Mouse (Mus musculus) liver, embryonic 16.5 days (tissue): ENCODE measurements around the gene Rangap1. TPM values are rescaled to one million over a fixed set of nuclear protein-coding genes. Genes with fewer than 3 reads are reported as not detected.

ENCODE experiments used
- ATAC-seq: fragments of 200-750 bp; cut with Nextera tagmentation; 2 replicates; pipeline ENCODE4 v1.8.0; 2017; ENCODE audit warnings: low read depth, mild to moderate bottlenecking, moderate number of reproducible peaks, moderate library complexity
- H3K27ac ChIP-seq: fragments of 300-500 bp; sonication (generic); 2 replicates; pipeline ENCODE4 v1.5.1; 2014; ENCODE audit warnings: mild to moderate bottlenecking, low read length
- H3K27me3 ChIP-seq: fragments of 300-500 bp; sonication (generic); 2 replicates; pipeline ENCODE4 v1.6.1; 2014; ENCODE audit warnings: low read depth, low read length, mixed read lengths; ENCODE audit not compliant: control insufficient read depth, insufficient read depth
- H3K36me3 ChIP-seq: fragments of 300-500 bp; sonication (generic); 2 replicates; pipeline ENCODE4 v1.6.1; 2014; ENCODE audit warnings: mild to moderate bottlenecking; ENCODE audit not compliant: control insufficient read depth, insufficient read depth
- H3K4me1 ChIP-seq: fragments of 300-500 bp; sonication (generic); 2 replicates; pipeline ENCODE4 v1.6.1; 2014; ENCODE audit warnings: low read depth, low read length, mixed read lengths; ENCODE audit not compliant: control insufficient read depth
- H3K4me2 ChIP-seq: fragments of 300-500 bp; sonication (generic); 2 replicates; pipeline ENCODE4 v1.6.1; 2014; ENCODE audit warnings: low read depth, low read length, mixed read lengths
- H3K4me3 ChIP-seq: fragments of 300-500 bp; sonication (generic); 2 replicates; pipeline ENCODE4 v1.5.1; 2014; ENCODE audit warnings: low read depth, mild to moderate bottlenecking, low read length
- H3K9ac ChIP-seq: fragments of 300-500 bp; sonication (generic); 2 replicates; pipeline ENCODE4 v1.6.1; 2014; ENCODE audit warnings: low read depth, low read length
- H3K9me3 ChIP-seq: fragments of 300-500 bp; sonication (generic); replicated peaks from 2 replicates; pipeline ENCODE4 v1.6.1; 2016; ENCODE audit warnings: low read length; ENCODE audit not compliant: control insufficient read depth
- WGBS: fragments of 180-500 bp; shearing (Covaris S2); extraction: QIAGEN DNeasy Blood & Tissue Kit; methylation state at CpG from one replicate; pipeline ENCODE4 v1.1.7; 2014; ENCODE audit not compliant: insufficient replicate concordance; 5-methylcytosine and 5-hydroxymethylcytosine counted together
- polyA plus RNA-seq: library from polyadenylated mRNA; unstranded; fragments of >200 nt; fragmentation: Nextera tagmentation; extraction: Ambion mirVana; gene quantifications from 2 replicates; pipeline ENCODE4 v1.2.1, GENCODE M21; 2015

Gene Rangap1
- polyA plus RNA-seq, 1 experiment from 2014 or later: 63.6 TPM

GRCm38 (mm10) chr15:81772431-81773120 lies 27.2 kb upstream of the Rangap1 start:
- Histone ChIP-seq H3K4me3 (no peak overlapping the region), H3K4me2 (no peak overlapping the region), H3K27me3 (no peaks in the 10 kb centered on the region), H3K4me1 (peaks cover 5% of the 10 kb centered on the region; the same call in 1 of the 2 replicates), H3K9me3 (no peaks in the 10 kb centered on the region), H3K9ac (no peak overlapping the region), H3K27ac (no peak overlapping the region), H3K36me3 (no peaks in the 10 kb centered on the region)
- WGBS: 83% methylated on average over 20 of the region's 20 CpGs
- ATAC-seq: no peak

DNA sequence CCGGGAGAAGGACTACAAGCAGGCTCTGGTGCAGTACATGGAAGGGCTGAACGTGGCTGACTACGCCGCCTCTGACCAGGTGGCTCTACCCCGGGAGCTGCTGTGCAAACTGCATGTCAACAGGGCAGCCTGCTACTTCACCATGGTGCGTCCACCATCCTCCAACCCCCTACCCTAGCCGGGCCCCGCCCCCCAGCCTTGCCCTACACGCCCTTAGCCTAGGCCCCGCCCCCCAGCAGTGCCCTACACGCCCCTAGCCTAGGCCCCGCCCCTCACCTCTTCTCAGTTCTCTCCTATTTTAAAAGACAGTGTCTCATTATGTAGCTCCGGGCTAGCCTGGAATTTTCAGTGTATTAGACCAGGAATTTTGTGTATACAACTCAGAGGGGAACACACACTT lies 23.7 kb upstream of the Rangap1 start:
- Histone ChIP-seq H3K4me2 (no peak overlapping the region), H3K27me3 (no peaks in the 10 kb centered on the region), H3K36me3 (no peaks in the 10 kb centered on the region), H3K9ac (no peak overlapping the region), H3K4me1 (peaks cover 19% of the 10 kb centered on the region), H3K4me3 (no peak overlapping the region), H3K9me3 (no peaks in the 10 kb centered on the region), H3K27ac (no peak overlapping the region)
- 57% methylated on average over 12 of the region's 13 CpGs for WGBS
- 0 out of 2 replicates have a peak, but pooled peaks have one; percentile 35 for ATAC-seq

DNA sequence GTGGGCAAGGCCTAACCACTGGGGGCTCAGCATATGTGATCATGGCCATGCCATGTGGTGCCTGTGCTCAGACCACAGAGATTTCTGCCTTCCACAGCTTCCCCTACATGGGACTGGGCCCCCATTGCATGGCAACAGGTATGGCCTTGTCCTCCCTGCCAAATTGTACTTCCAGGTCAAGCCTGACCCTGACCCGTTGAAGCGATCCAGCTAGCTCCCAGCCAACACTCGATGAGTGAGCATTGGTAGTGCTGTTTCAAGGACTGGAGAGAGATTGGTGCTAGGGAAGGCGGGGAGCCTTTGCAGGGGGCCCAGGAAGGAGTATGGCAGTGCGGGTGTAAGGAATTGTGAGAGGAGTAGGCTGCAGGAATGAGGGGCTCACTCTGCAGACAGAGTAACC lies 21.1 kb upstream of the Rangap1 start:
- no peaks in the 10 kb centered on the region for H3K36me3 ChIP-seq
- no peak overlapping the region for H3K4me3 ChIP-seq
- H3K27me3 ChIP-seq: no peaks in the 10 kb centered on the region
- H3K4me2 ChIP-seq: no peak overlapping the region
- 82% methylated on average over 5 of the region's 5 CpGs for WGBS
- H3K9ac ChIP-seq: no peak overlapping the region
- no peak for ATAC-seq
- H3K9me3 ChIP-seq: no peaks in the 10 kb centered on the region
- peaks cover 19% of the 10 kb centered on the region for H3K4me1 ChIP-seq
- H3K27ac ChIP-seq: no peak overlapping the region

GRCm38 (mm10) chr15:81765651-81766050 lies 20.3 kb upstream of the Rangap1 start:
- ATAC-seq: no peak
- no peak overlapping the region for H3K9ac ChIP-seq
- peaks cover 20% of the 10 kb centered on the region for H3K4me1 ChIP-seq
- WGBS: 40% methylated on average over 9 of the region's 9 CpGs
- no peaks in the 10 kb centered on the region for H3K9me3 ChIP-seq
- H3K36me3 ChIP-seq: no peaks in the 10 kb centered on the region
- no peaks in the 10 kb centered on the region for H3K27me3 ChIP-seq
- no peak overlapping the region for H3K27ac ChIP-seq
- no peak overlapping the region for H3K4me2 ChIP-seq
- H3K4me3 ChIP-seq: no peak overlapping the region

- WGBS: 37% methylated on average over 6 of the region's 6 CpGs
- Histone ChIP-seq H3K4me3 (no peak overlapping the region), H3K36me3 (no peaks in the 10 kb centered on the region), H3K27me3 (no peaks in the 10 kb centered on the region), H3K27ac (no peak overlapping the region), H3K4me1 (peaks cover 31% of the 10 kb centered on the region), H3K9me3 (no peaks in the 10 kb centered on the region), H3K4me2 (no peak overlapping the region; the same call in 1 of the 2 replicates), H3K9ac (no peak overlapping the region)
- ATAC-seq: peak; percentile 59; the same call in 1 of the 2 replicates
These were observed 19.2 kb upstream of the Rangap1 start for GRCm38 (mm10) chr15:81764573-81764972.

DNA sequence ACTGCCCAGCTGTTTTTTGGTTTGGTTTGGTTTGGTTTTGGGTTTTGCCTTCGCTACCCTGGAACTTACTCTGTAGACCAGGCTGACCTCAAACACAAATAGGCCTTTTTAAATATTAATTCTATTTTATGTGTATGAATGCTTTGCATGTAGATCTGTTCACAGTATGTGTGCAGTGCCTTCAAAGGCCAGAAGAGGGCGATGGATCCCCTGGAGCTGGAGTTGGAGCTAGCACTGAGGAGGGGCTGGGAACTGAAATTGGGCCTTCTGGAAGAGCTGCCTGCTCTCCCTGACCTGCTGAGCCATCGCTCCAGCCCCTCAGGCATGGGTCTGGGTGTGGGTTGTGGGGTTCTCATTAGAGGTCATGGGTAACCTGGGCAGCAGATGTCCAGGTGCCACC lies 16.6 kb upstream of the Rangap1 start:
- no peak overlapping the region for H3K4me3 ChIP-seq
- no peaks in the 10 kb centered on the region for H3K9me3 ChIP-seq
- no peak overlapping the region for H3K27ac ChIP-seq
- no peaks in the 10 kb centered on the region for H3K36me3 ChIP-seq
- no peak overlapping the region for H3K9ac ChIP-seq
- no peak overlapping the region for H3K4me2 ChIP-seq
- WGBS: 72% methylated on average over 3 of the region's 3 CpGs
- H3K27me3 ChIP-seq: no peaks in the 10 kb centered on the region
- no peak for ATAC-seq
- H3K4me1 ChIP-seq: peaks cover 33% of the 10 kb centered on the region

GRCm38 (mm10) chr15:81761381-81761780 lies 16.1 kb upstream of the Rangap1 start:
- Histone ChIP-seq H3K9ac (no peak overlapping the region), H3K36me3 (no peaks in the 10 kb centered on the region), H3K4me3 (no peak overlapping the region), H3K27ac (no peak overlapping the region), H3K4me2 (no peak overlapping the region), H3K4me1 (peaks cover 33% of the 10 kb centered on the region), H3K27me3 (no peaks in the 10 kb centered on the region), H3K9me3 (no peaks in the 10 kb centered on the region)
- 87% methylated on average over 7 of the region's 7 CpGs for WGBS
- ATAC-seq: no peak

- no peak overlapping the region for H3K27ac ChIP-seq
- WGBS: 69% methylated on average over 5 of the region's 5 CpGs
- no peak for ATAC-seq
These were observed 15.2 kb upstream of the Rangap1 start for GRCm38 (mm10) chr15:81760361-81761079.

DNA sequence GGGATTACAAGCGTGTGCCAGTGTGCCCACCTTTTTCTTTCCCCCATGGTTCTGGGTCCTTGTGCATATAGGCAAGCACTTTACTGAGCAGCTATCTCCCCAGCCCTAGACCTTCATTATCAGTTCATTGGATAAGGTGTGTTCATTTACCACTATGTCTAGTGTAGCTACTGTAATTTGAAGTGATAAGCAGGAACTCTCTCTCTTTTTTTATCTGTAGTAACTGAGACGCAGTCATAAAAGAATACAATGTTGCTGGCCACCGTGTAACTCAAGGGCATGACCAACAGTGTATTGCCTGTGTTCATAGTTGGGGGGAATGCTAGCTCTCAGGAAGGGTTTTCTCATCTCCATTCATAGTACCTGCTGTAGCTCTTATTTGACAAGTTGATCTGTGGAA lies 14.2 kb upstream of the Rangap1 start:
- H3K9ac ChIP-seq: no peak overlapping the region
- 38% methylated on average over 3 of the region's 3 CpGs for WGBS
- H3K4me3 ChIP-seq: no peak overlapping the region
- peak; percentile 60 for ATAC-seq
- no peaks in the 10 kb centered on the region for H3K27me3 ChIP-seq
- no peak overlapping the region; the same call in 1 of the 2 replicates for H3K27ac ChIP-seq
- no peaks in the 10 kb centered on the region for H3K9me3 ChIP-seq
- peaks cover 21% of the 10 kb centered on the region for H3K4me1 ChIP-seq
- no peak overlapping the region for H3K4me2 ChIP-seq
- no peaks in the 10 kb centered on the region for H3K36me3 ChIP-seq

More at GRCm38 (mm10) chr15:81760361-81761079, 15.2 kb upstream of the Rangap1 start:
- Histone ChIP-seq H3K4me3 (no peak overlapping the region), H3K4me1 (peaks cover 28% of the 10 kb centered on the region), H3K9ac (no peak overlapping the region), H3K9me3 (no peaks in the 10 kb centered on the region), H3K4me2 (no peak overlapping the region), H3K36me3 (no peaks in the 10 kb centered on the region), H3K27me3 (no peaks in the 10 kb centered on the region)
